ENCODE assay signal across 8 mouse cellular contexts in genomic region chrX:162159637-162160611, GRCm38 (mm10). TPM values are rescaled to one million over a fixed set of nuclear protein-coding genes. Genes with fewer than 3 reads are reported as not detected.
A peak's percentile ranks its signal among the peaks of the same experiment; 100 is the strongest.
DNase-seq lines count a peak whose midpoint lies in the region; ATAC-seq lines count a peak whose summit lies in the region.

TSS of gene Nhs (minus strand) at chrX:162159730.

- no peaks in the 10 kb centered on the region for H3K36me3 ChIP-seq in forebrain, embryonic 12.5 days (replicated peaks)
- no peaks in the 10 kb centered on the region for H3K36me3 ChIP-seq in heart, embryonic 16.5 days (ENCODE audit: control insufficient read depth, insufficient read depth)
- no peaks in the 10 kb centered on the region for H3K36me3 ChIP-seq in liver, embryonic 15.5 days (replicated peaks)
- H3K36me3 ChIP-seq in neural tube, embryonic 14.5 days (ENCODE audit: control insufficient read depth, insufficient read depth, low read length), result no peaks in the 10 kb centered on the region

- peak within 1 kb of the TSS; percentile 74 for H3K9ac ChIP-seq in forebrain, embryonic 12.5 days
- H3K9ac ChIP-seq in heart, embryonic 16.5 days (ENCODE audit: low read length), result peak within 1 kb of the TSS; percentile 63
- H3K9ac ChIP-seq in liver, embryonic 15.5 days, result no peak within 1 kb of the TSS
- H3K9ac ChIP-seq in neural tube, embryonic 14.5 days (replicated peaks; ENCODE audit: low read depth, low read length), result peak within 1 kb of the TSS; percentile 72

- WGBS in forebrain, embryonic 12.5 days, result 20% methylated on average over 60 of the region's 61 CpGs
- 14% methylated on average over 51 of the region's 61 CpGs for WGBS in heart, embryonic 16.5 days
- WGBS in liver, embryonic 15.5 days (ENCODE audit: insufficient replicate concordance), result 24% methylated on average over 61 of the region's 61 CpGs
- 19% methylated on average over 43 of the region's 61 CpGs for WGBS in neural tube, embryonic 14.5 days

- H3K27ac ChIP-seq in forebrain, embryonic 12.5 days, result peak within 1 kb of the TSS; percentile 19; the same call in 1 of the 2 replicates
- no peak within 1 kb of the TSS; the same call in 1 of the 2 replicates for H3K27ac ChIP-seq in heart, embryonic 16.5 days (ENCODE audit: low read length)
- H3K27ac ChIP-seq in liver, embryonic 15.5 days (replicated peaks), result no peak within 1 kb of the TSS
- peak within 1 kb of the TSS; percentile 53 for H3K27ac ChIP-seq in neural tube, embryonic 14.5 days (ENCODE audit: low read depth, low read length)

- H3K4me2 ChIP-seq in forebrain, embryonic 12.5 days, result peak within 1 kb of the TSS; percentile 70
- H3K4me2 ChIP-seq in heart, embryonic 16.5 days (ENCODE audit: low read depth, low read length), result peak within 1 kb of the TSS; percentile 90
- H3K4me2 ChIP-seq in liver, embryonic 15.5 days, result peak within 1 kb of the TSS; percentile 54
- H3K4me2 ChIP-seq in neural tube, embryonic 14.5 days (ENCODE audit: low read depth, low read length), result peak within 1 kb of the TSS; percentile 60

- peak within 1 kb of the TSS; percentile 59 for H3K4me3 ChIP-seq in forebrain, embryonic 12.5 days (replicated peaks)
- peak within 1 kb of the TSS; percentile 63 for H3K4me3 ChIP-seq in heart, embryonic 16.5 days (ENCODE audit: low read length)
- H3K4me3 ChIP-seq in liver, embryonic 15.5 days (replicated peaks), result peak within 1 kb of the TSS; percentile 39
- H3K4me3 ChIP-seq in neural tube, embryonic 14.5 days (ENCODE audit: low read depth, low read length), result peak within 1 kb of the TSS; percentile 51

- H3K27me3 ChIP-seq in forebrain, embryonic 12.5 days, result peaks cover 38% of the 10 kb centered on the region
- H3K27me3 ChIP-seq in heart, embryonic 16.5 days (ENCODE audit: control insufficient read depth, insufficient read depth, low read length), result no peaks in the 10 kb centered on the region; the same call in 1 of the 2 replicates
- peaks cover 56% of the 10 kb centered on the region for H3K27me3 ChIP-seq in liver, embryonic 15.5 days
- peaks cover 8% of the 10 kb centered on the region; the same call in 1 of the 2 replicates for H3K27me3 ChIP-seq in neural tube, embryonic 14.5 days (ENCODE audit: control insufficient read depth, insufficient read depth, low read length)

- H3K9me3 ChIP-seq in forebrain, embryonic 12.5 days, result no peaks in the 10 kb centered on the region
- H3K9me3 ChIP-seq in heart, embryonic 16.5 days (replicated peaks; ENCODE audit: control insufficient read depth, low read length), result no peaks in the 10 kb centered on the region
- no peaks in the 10 kb centered on the region for H3K9me3 ChIP-seq in liver, embryonic 15.5 days (replicated peaks)
- no peaks in the 10 kb centered on the region for H3K9me3 ChIP-seq in neural tube, embryonic 14.5 days (ENCODE audit: control insufficient read depth, low read length)

- DNase-seq in MN1 (ENCODE audit: low spot score), result peak; percentile 65
- DNase-seq in kidney, postnatal 14 days, result peak; percentile 85
- peak; percentile 43 for DNase-seq in urinary bladder, postnatal 25 days (ENCODE audit: low spot score)

- peaks cover 12% of the 10 kb centered on the region for H3K4me1 ChIP-seq in forebrain, embryonic 12.5 days
- H3K4me1 ChIP-seq in heart, embryonic 16.5 days (ENCODE audit: control insufficient read depth, insufficient read depth, low read length), result no peaks in the 10 kb centered on the region
- H3K4me1 ChIP-seq in liver, embryonic 15.5 days (replicated peaks), result no peaks in the 10 kb centered on the region
- H3K4me1 ChIP-seq in neural tube, embryonic 14.5 days (ENCODE audit: control insufficient read depth, insufficient read depth, low read length), result no peaks in the 10 kb centered on the region

- peak; percentile 73 for ATAC-seq in cerebellum, adult (ENCODE audit: insufficient number of reproducible peaks, low FRiP score, low TSS enrichment)
- peak; percentile 90 for ATAC-seq in forebrain, embryonic 12.5 days (ENCODE audit: low FRiP score)
- peak; percentile 92 for ATAC-seq in heart, embryonic 16.5 days (replicated peaks; ENCODE audit: extremely low read depth, insufficient read depth, low FRiP score)
- 0 out of 2 replicates have a peak, but pooled peaks have one; percentile 42 for ATAC-seq in liver, embryonic 15.5 days (ENCODE audit: insufficient read depth)
- peak; percentile 89 for ATAC-seq in neural tube, embryonic 14.5 days (ENCODE audit: low read depth)

RNA-seq across cellular contexts. Expression of gene Nhs, which starts in this region (rescaled TPM):
- polyA plus RNA-seq in forebrain, embryonic 12.5 days (2016; fragmentation: Nextera tagmentation; extraction: Ambion mirVana), result 3.2 TPM in 2 replicates
- 0.47 and 0.55 TPM in 2 replicates for polyA plus RNA-seq in heart, embryonic 16.5 days (2015; fragmentation: Nextera tagmentation; extraction: Ambion mirVana)
- polyA plus RNA-seq in liver, embryonic 15.5 days (2015; fragmentation: Nextera tagmentation; extraction: Ambion mirVana), result 0.03 and 0.05 TPM in 2 replicates
- polyA plus RNA-seq in neural tube, embryonic 14.5 days (2014; fragmentation: Nextera tagmentation; extraction: Ambion mirVana), result 3.9 and 5.1 TPM in 2 replicates

Comparison
In these comparisons a context has a peak if more than half of its experiments do, and no peak if none do; other contexts are left out.
1. Peak in ATAC-seq, H3K4me3 ChIP-seq, H3K9ac ChIP-seq and H3K4me2 ChIP-seq in heart, embryonic 16.5 days; RNA of the gene not detected or under 1 TPM.
2. Peak in ATAC-seq, H3K4me3 ChIP-seq and H3K4me2 ChIP-seq in liver, embryonic 15.5 days; RNA of the gene not detected or under 1 TPM.
3. ATAC-seq: peak in every context shown above with its lines; median percentile 92 in heart, embryonic 16.5 days; 90 in forebrain, embryonic 12.5 days; 89 in neural tube, embryonic 14.5 days; 73 in cerebellum, adult; 42 in liver, embryonic 15.5 days.
4. H3K27ac ChIP-seq: peak in forebrain, embryonic 12.5 days (single experiment) and neural tube, embryonic 14.5 days (single experiment); none in heart, embryonic 16.5 days (single experiment) and liver, embryonic 15.5 days (single experiment).
5. Peak in every context shown above with its lines, with median percentiles within 50 percentile points of each other: DNase-seq, H3K4me2 ChIP-seq and H3K4me3 ChIP-seq.